Comparison of ENCODE assay signal across 9 mouse cellular contexts in the genomic region with DNA sequence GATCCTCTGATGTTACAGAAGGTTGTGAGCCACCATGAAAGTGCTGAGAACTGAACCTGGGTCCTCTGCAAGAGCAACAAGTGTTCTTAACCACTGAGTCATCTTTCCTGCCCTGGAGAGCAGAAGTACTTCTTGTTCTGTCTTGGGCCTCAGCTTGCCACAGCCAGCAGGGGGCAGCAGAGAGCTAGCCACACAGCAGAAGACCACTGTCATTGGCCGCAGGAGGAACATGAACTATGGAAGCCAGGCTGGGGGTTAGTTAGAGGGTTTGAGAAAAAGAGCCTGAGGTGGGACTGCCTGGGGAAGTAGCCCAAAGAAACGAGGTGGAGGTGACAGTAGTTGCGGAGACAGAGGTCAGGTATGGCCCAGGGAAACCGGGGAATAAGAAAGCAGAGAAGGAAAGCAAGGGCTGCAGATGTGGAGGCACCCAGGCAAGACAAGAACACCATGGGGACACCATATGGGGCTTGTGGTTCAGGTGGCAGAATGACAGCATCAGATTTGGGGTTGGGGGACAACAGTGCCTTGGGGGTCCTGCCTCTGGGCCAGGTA. TPM values are rescaled to one million over a fixed set of nuclear protein-coding genes. Genes with fewer than 3 reads are reported as not detected.
A peak's percentile ranks its signal among the peaks of the same experiment; 100 is the strongest.
DNase-seq lines count a peak whose midpoint lies in the region; ATAC-seq and TF ChIP-seq lines count a peak whose summit lies in the region.
"Not testable (repeated sequence)": the region's sequence is repeated elsewhere in the genome, so short reads cannot be mapped to it uniquely, and the experiment has no call there.
"Had no signal": no experiment of that assay in that cellular context is flagged by ENCODE, and none has a peak within 500 bp of the region (broad histone marks: within the 10 kb centered on the region; RNA-seq: fewer than 3 reads in every experiment).

No protein-coding gene starts in this region.

- H3K4me2 ChIP-seq in forebrain, embryonic 16.5 days (ENCODE audit: low read length); neural tube, embryonic 12.5 days (replicated peaks): not testable (repeated sequence)

- peak; percentile 78 for ATAC-seq in G1E (ENCODE audit: extremely low read depth, insufficient number of reproducible peaks, low FRiP score, poor library complexity, severe bottlenecking)
- peak; percentile 77 for ATAC-seq in forebrain, embryonic 16.5 days
- ATAC-seq in hematopoietic stem cell, adult 5-6 weeks (replicated peaks in 1 of 2; ENCODE audit: insufficient read depth in 1 of 2, low FRiP score in 2 of 2, low TSS enrichment in 1 of 2, low read depth in 1 of 2, poor library complexity in 2 of 2, severe bottlenecking in 2 of 2) = peak; percentile 87 to 93
- ATAC-seq in neural tube, embryonic 12.5 days (ENCODE audit: low FRiP score, low read depth) = peak; percentile 51; the same call in 1 of the 2 replicates

- not testable (repeated sequence) for H3K9ac ChIP-seq in forebrain, embryonic 16.5 days (replicated peaks; ENCODE audit: low read depth, low read length); neural tube, embryonic 12.5 days

- H3K4me3 ChIP-seq in G1E (ENCODE audit: low read depth, low read length); forebrain, embryonic 16.5 days (replicated peaks; ENCODE audit: low read length); neural tube, embryonic 12.5 days: not testable (repeated sequence)

- not testable (repeated sequence) for H3K4me1 ChIP-seq in G1E (ENCODE audit: insufficient read depth, low read depth, low read length); forebrain, embryonic 16.5 days (replicated peaks; ENCODE audit: control insufficient read depth, insufficient read depth, low read length); neural tube, embryonic 12.5 days

- not testable (repeated sequence) for DNase-seq in G1E (ENCODE audit: low spot score)
- peak; percentile 43 to 54 for DNase-seq in cerebellum, adult 18-20 months
- DNase-seq in kidney, postnatal 36 days = peak; percentile 57 to 60
- DNase-seq in lung, adult 18-20 months = peak; percentile 61 to 64
- peak; percentile 52 for DNase-seq in thymus, postnatal 0 days (ENCODE audit: low spot score)

- WGBS in forebrain, embryonic 16.5 days = 36% methylated on average over 4 of the region's 4 CpGs
- WGBS in neural tube, embryonic 12.5 days = 28% methylated on average over 4 of the region's 4 CpGs

- not testable (repeated sequence) for H3K36me3 ChIP-seq in G1E (replicated peaks); forebrain, embryonic 16.5 days (ENCODE audit: control insufficient read depth, insufficient read depth); neural tube, embryonic 12.5 days

- not testable (repeated sequence) for H3K27ac ChIP-seq in forebrain, embryonic 16.5 days (ENCODE audit: low read length); neural tube, embryonic 12.5 days

- H3K9me3 ChIP-seq in G1E (replicated peaks); forebrain, embryonic 16.5 days (ENCODE audit: control insufficient read depth, low read length); neural tube, embryonic 12.5 days: not testable (repeated sequence)

- H3K27me3 ChIP-seq in G1E (ENCODE audit: insufficient read depth, low read length); forebrain, embryonic 16.5 days (replicated peaks; ENCODE audit: control insufficient read depth, insufficient read depth, low read length); neural tube, embryonic 12.5 days (replicated peaks): not testable (repeated sequence)

- 0 out of 2 replicates have a peak, but pooled peaks have one; percentile 13 for TF ChIP-seq CTCF in G1E (IDR thresholded peaks at IDR 0.05; ENCODE audit: low read depth, low read length)

RNA-seq across cellular contexts. Expression of a gene that starts 38.4 kb away (rescaled TPM):
- not detected in 2 replicates for total RNA-seq in G1E (2014; fragmentation: Nextera tagmentation)
- 0.58 and 1.3 TPM in 2 replicates for total RNA-seq in G1E (2017)
- polyA plus RNA-seq in G1E (2012) = not detected in 2 replicates
- polyA plus RNA-seq in forebrain, embryonic 16.5 days (2015; fragmentation: Nextera tagmentation; extraction: Ambion mirVana) = 0.22 and 0.30 TPM in 2 replicates
- 0.81 and 0.89 TPM in 2 replicates for total RNA-seq in hematopoietic stem cell, adult 5-6 weeks (2017)
- polyA plus RNA-seq in neural tube, embryonic 12.5 days (2016; fragmentation: Nextera tagmentation; extraction: Ambion mirVana) = 0.16 and 0.18 TPM in 2 replicates
- 62.0 and 75.8 TPM in 2 replicates for polyA plus RNA-seq in thymus, postnatal 0 days (2015; fragmentation: Nextera tagmentation; extraction: Ambion mirVana)
- polyA plus RNA-seq: limb, embryonic 12.5 days had no signal

RNA-seq across cellular contexts. Expression of a gene that starts 41.6 kb away (rescaled TPM):
- total RNA-seq in G1E (2014; fragmentation: Nextera tagmentation) (44.3 and 45.3 TPM in 2 replicates), G1E (2017) (98.6 and 124 TPM in 2 replicates)
- 4.2 and 5.7 TPM in 2 replicates for polyA plus RNA-seq in G1E (2012)
- polyA plus RNA-seq in forebrain, embryonic 16.5 days (2015; fragmentation: Nextera tagmentation; extraction: Ambion mirVana) = 201 and 206 TPM in 2 replicates
- 104 and 120 TPM in 2 replicates for total RNA-seq in hematopoietic stem cell, adult 5-6 weeks (2017)
- polyA plus RNA-seq in neural tube, embryonic 12.5 days (2016; fragmentation: Nextera tagmentation; extraction: Ambion mirVana) = 345 and 348 TPM in 2 replicates
- polyA plus RNA-seq in thymus, postnatal 0 days (2015; fragmentation: Nextera tagmentation; extraction: Ambion mirVana) = 304 and 317 TPM in 2 replicates

Comparison
In these comparisons a context has a peak if more than half of its experiments do, and no peak if none do; other contexts are left out.
1. RNA of a gene that starts 38.4 kb away (polyA plus RNA-seq): 62.0 to 75.8 TPM in thymus, postnatal 0 days; 0.22 to 0.30 TPM in forebrain, embryonic 16.5 days, 0.16 to 0.18 TPM in neural tube, embryonic 12.5 days and not detected in G1E; every median in the first group is over 10 times any median in the second.
2. RNA of a gene that starts 41.6 kb away (polyA plus RNA-seq): 345 to 348 TPM in neural tube, embryonic 12.5 days, 304 to 317 TPM in thymus, postnatal 0 days and 201 to 206 TPM in forebrain, embryonic 16.5 days; 4.2 to 5.7 TPM in G1E; every median in the first group is over 10 times any median in the second.
3. Peak in every context shown above with its lines, with median percentiles within 50 percentile points of each other: ATAC-seq.